Mouse (Mus musculus) hindbrain, embryonic 11.5 days (tissue): ENCODE measurements at regions not wholly inside any gene's neighbourhood (a gene's known extent, or its start where the extent isn't known, plus 50 kb on each side); places are given as distances from the start of the nearest gene placed in this dataset.
A peak's percentile ranks its signal among the peaks of the same experiment; 100 is the strongest.

Experiments used
- ATAC-seq: fragments of 200-750 bp; cut with Nextera tagmentation; 2 replicates; pipeline ENCODE4 v1.8.0; 2017; ENCODE audit warnings: mild to moderate bottlenecking, moderate TSS enrichment, moderate library complexity; ENCODE audit not compliant: low FRiP score
- DNase-seq: peaks from one replicate; pipeline ENCODE4 v3.0.0-alpha.2; 2015; ENCODE audit warnings: low spot score
- H3K27ac ChIP-seq: fragments of 300-500 bp; sonication (generic); 2 replicates; pipeline ENCODE4 v1.5.1; 2014; ENCODE audit warnings: mild to moderate bottlenecking, low read depth, low read length
- H3K27me3 ChIP-seq: fragments of 300-500 bp; sonication (generic); 2 replicates; pipeline ENCODE4 v1.6.1; 2014; ENCODE audit warnings: mild to moderate bottlenecking, low read length, moderate library complexity, mixed read lengths; ENCODE audit not compliant: control insufficient read depth, insufficient read depth
- H3K36me3 ChIP-seq: fragments of 300-500 bp; sonication (generic); 2 replicates; pipeline ENCODE4 v1.6.1; 2014; ENCODE audit warnings: mild to moderate bottlenecking, low read length, moderate library complexity, mixed read lengths; ENCODE audit not compliant: control insufficient read depth, insufficient read depth
- H3K4me1 ChIP-seq: fragments of 300-500 bp; sonication (generic); replicated peaks from 2 replicates; pipeline ENCODE4 v1.6.1; 2014; ENCODE audit warnings: low read length, mixed read lengths; ENCODE audit not compliant: control insufficient read depth, insufficient read depth
- H3K4me2 ChIP-seq: fragments of 300-500 bp; sonication (generic); replicated peaks from 2 replicates; pipeline ENCODE4 v1.6.1; 2014; ENCODE audit warnings: mild to moderate bottlenecking, low read depth, low read length
- H3K4me3 ChIP-seq: fragments of 300-500 bp; sonication (generic); 2 replicates; pipeline ENCODE4 v1.5.1; 2014; ENCODE audit warnings: low read depth, low read length
- H3K9ac ChIP-seq: fragments of 300-500 bp; sonication (generic); 2 replicates; pipeline ENCODE4 v1.6.1; 2014; ENCODE audit warnings: low read depth, low read length
- H3K9me3 ChIP-seq: fragments of 300-500 bp; sonication (generic); 2 replicates; pipeline ENCODE4 v1.6.1; 2016; ENCODE audit warnings: low read length; ENCODE audit not compliant: control insufficient read depth
- WGBS: fragments of 180-500 bp; shearing (Covaris S2); extraction: QIAGEN DNeasy Blood & Tissue Kit; methylation state at CpG from one replicate; pipeline ENCODE4 v1.1.7; 2014; 5-methylcytosine and 5-hydroxymethylcytosine counted together

- H3K9me3 ChIP-seq = no peaks in the 10 kb centered on the region
- no peak overlapping the region for H3K4me2 ChIP-seq
- H3K36me3 ChIP-seq = no peaks in the 10 kb centered on the region
- peaks cover 16% of the 10 kb centered on the region; the same call in 1 of the 2 replicates for H3K4me1 ChIP-seq
- no peak overlapping the region for H3K4me3 ChIP-seq
- no peaks in the 10 kb centered on the region for H3K27me3 ChIP-seq
- ATAC-seq (no peak), DNase-seq (peak; percentile 19)
- WGBS = 43% methylated on average over 4 of the region's 4 CpGs
- H3K27ac ChIP-seq = no peak overlapping the region
- H3K9ac ChIP-seq = no peak overlapping the region
These were observed 322.8 kb downstream of the Icos start for GRCm38 (mm10) chr1:61300491-61300890.

- Histone ChIP-seq H3K4me3 (no peak overlapping the region), H3K9me3 (no peaks in the 10 kb centered on the region), H3K4me2 (no peak overlapping the region), H3K4me1 (peaks cover 16% of the 10 kb centered on the region; the same call in 1 of the 2 replicates), H3K27ac (no peak overlapping the region), H3K9ac (no peak overlapping the region), H3K27me3 (no peaks in the 10 kb centered on the region), H3K36me3 (no peaks in the 10 kb centered on the region)
- no peak for DNase-seq
- 57% methylated on average over 24 of the region's 24 CpGs for WGBS
- 0 out of 2 replicates have a peak, but pooled peaks have one; percentile 21 for ATAC-seq
These were observed 323.6 kb downstream of the Icos start for GRCm38 (mm10) chr1:61301041-61302030.

- H3K36me3 ChIP-seq = no peaks in the 10 kb centered on the region
- DNase-seq (no peak), ATAC-seq (peak; percentile 57)
- no peak overlapping the region for H3K9ac ChIP-seq
- H3K4me1 ChIP-seq = peaks cover 16% of the 10 kb centered on the region; the same call in 1 of the 2 replicates
- no peaks in the 10 kb centered on the region for H3K27me3 ChIP-seq
- H3K27ac ChIP-seq = no peak overlapping the region
- H3K4me3 ChIP-seq = no peak overlapping the region
- 50% methylated on average over 8 of the region's 8 CpGs for WGBS
- H3K4me2 ChIP-seq = no peak overlapping the region
- no peaks in the 10 kb centered on the region for H3K9me3 ChIP-seq
These were observed 324.9 kb downstream of the Icos start for GRCm38 (mm10) chr1:61302570-61303071.

- Histone ChIP-seq H3K4me3 (no peak overlapping the region), H3K9ac (no peak overlapping the region), H3K9me3 (no peaks in the 10 kb centered on the region), H3K36me3 (no peaks in the 10 kb centered on the region), H3K27me3 (no peaks in the 10 kb centered on the region), H3K27ac (no peak overlapping the region), H3K4me1 (peaks cover 4% of the 10 kb centered on the region; the same call in 1 of the 2 replicates), H3K4me2 (no peak overlapping the region)
- ATAC-seq (no peak), DNase-seq (no peak)
- 59% methylated on average over 8 of the region's 8 CpGs for WGBS
These were observed 328.6 kb downstream of the Icos start for GRCm38 (mm10) chr1:61306296-61306695.

- no peaks in the 10 kb centered on the region for H3K4me1 ChIP-seq
- H3K9ac ChIP-seq = no peak overlapping the region
- ATAC-seq (no peak), DNase-seq (no peak)
- H3K4me3 ChIP-seq = no peak overlapping the region
- H3K27me3 ChIP-seq = no peaks in the 10 kb centered on the region
- H3K36me3 ChIP-seq = no peaks in the 10 kb centered on the region
- no peak overlapping the region for H3K4me2 ChIP-seq
- 72% methylated on average over 1 of the region's 1 CpGs for WGBS
- H3K27ac ChIP-seq = no peak overlapping the region
- H3K9me3 ChIP-seq = no peaks in the 10 kb centered on the region
These were observed 329.1 kb upstream of the Pard3b start for GRCm38 (mm10) chr1:61309563-61309962.

- H3K9me3 ChIP-seq = no peaks in the 10 kb centered on the region
- H3K4me3 ChIP-seq = no peak overlapping the region
- H3K9ac ChIP-seq = no peak overlapping the region
- ATAC-seq (no peak), DNase-seq (no peak)
- no peaks in the 10 kb centered on the region for H3K27me3 ChIP-seq
- WGBS = 85% methylated on average over 3 of the region's 3 CpGs
- no peaks in the 10 kb centered on the region for H3K36me3 ChIP-seq
- H3K27ac ChIP-seq = no peak overlapping the region
- H3K4me1 ChIP-seq = no peaks in the 10 kb centered on the region
- H3K4me2 ChIP-seq = no peak overlapping the region
These were observed 328.4 kb upstream of the Pard3b start for GRCm38 (mm10) chr1:61310063-61310760.

GRCm38 (mm10) chr1:61310761-61311090 lies 327.9 kb upstream of the Pard3b start:
- 75% methylated on average over 2 of the region's 2 CpGs for WGBS
- Histone ChIP-seq H3K4me3 (no peak overlapping the region), H3K27ac (no peak overlapping the region), H3K27me3 (no peaks in the 10 kb centered on the region), H3K4me2 (no peak overlapping the region), H3K4me1 (no peaks in the 10 kb centered on the region), H3K9ac (no peak overlapping the region), H3K9me3 (no peaks in the 10 kb centered on the region), H3K36me3 (no peaks in the 10 kb centered on the region)
- no peak for DNase-seq
- no peak for ATAC-seq

- no peak overlapping the region for H3K27ac ChIP-seq
- 90% methylated on average over 4 of the region's 4 CpGs for WGBS
- no peak for DNase-seq
- no peak for ATAC-seq
- H3K4me3 ChIP-seq = no peak overlapping the region
- H3K4me2 ChIP-seq = no peak overlapping the region
- H3K36me3 ChIP-seq = no peaks in the 10 kb centered on the region
- H3K4me1 ChIP-seq = no peaks in the 10 kb centered on the region
- no peak overlapping the region for H3K9ac ChIP-seq
- H3K9me3 ChIP-seq = no peaks in the 10 kb centered on the region
- no peaks in the 10 kb centered on the region for H3K27me3 ChIP-seq
These were observed 325.4 kb upstream of the Pard3b start for GRCm38 (mm10) chr1:61313196-61313595.
